Mouse (Mus musculus): Measurements from ENCODE around the gene Man2a1. TPM values are rescaled to one million over a fixed set of nuclear protein-coding genes. Genes with fewer than 3 reads are reported as not detected.

Man2a1 gene
- polyA plus RNA-seq, 1 experiment, result 28.4 TPM

DNA sequence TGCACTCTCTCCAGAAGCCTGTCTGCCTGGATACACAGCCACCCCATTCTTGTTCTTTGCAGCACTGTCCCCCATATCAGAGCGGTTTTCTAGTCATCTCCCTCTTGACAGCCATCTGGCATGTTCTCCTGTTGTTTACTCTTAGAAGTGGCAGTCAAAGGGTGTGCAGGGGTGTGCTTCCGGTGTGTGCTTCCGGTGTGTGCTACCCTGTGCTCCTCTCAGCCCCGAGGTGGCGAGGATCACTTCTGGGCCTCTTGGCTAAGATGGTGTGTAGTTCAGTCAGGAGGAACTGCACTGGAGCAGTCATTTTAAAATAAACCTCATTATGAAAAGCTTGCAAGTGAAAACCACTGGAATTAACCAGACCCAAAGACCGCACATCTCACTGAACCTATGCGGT lies 125.5 kb downstream of the Man2a1 start:
- Histone ChIP-seq H3K27me3 (ENCODE audit: control insufficient read depth, insufficient read depth, low read length) (no peaks in the 10 kb centered on the region), H3K4me3 (ENCODE audit: control insufficient read depth, low read depth, low read length) (no peak overlapping the region), H3K36me3 (ENCODE audit: control insufficient read depth, insufficient read depth, low read length) (no peaks in the 10 kb centered on the region), H3K4me1 (ENCODE audit: control insufficient read depth, insufficient read depth, low read length) (no peaks in the 10 kb centered on the region), H3K27ac (ENCODE audit: control insufficient read depth, insufficient read depth, low read depth, low read length) (no peak overlapping the region)
- TF ChIP-seq CTCF (IDR thresholded peaks at IDR 0.05; ENCODE audit: control insufficient read depth, insufficient read depth, insufficient replicate concordance, low read depth, low read length), result no peak
- no peak for TF ChIP-seq POLR2A (IDR thresholded peaks at IDR 0.05; ENCODE audit: control insufficient read depth, low read depth, low read length)

DNA sequence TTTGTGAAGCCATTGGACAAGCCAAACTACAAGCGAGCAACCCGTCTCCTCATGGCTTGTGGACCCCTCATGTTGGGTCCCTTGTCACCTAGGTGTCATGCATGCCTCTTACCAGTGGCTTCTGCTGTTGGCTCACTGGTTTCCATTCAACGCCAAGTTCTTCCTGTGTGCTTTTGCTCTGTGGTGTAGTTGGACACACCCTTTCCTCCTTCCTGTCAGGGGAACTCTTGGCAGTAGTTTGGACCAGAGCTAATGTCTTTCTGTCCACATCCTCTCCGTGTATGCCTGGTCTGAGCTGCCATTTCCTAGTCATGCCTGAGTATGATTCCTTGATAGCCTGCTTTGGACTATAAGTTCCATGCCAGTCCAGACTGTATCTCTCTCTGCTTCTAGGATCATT lies 135.0 kb downstream of the Man2a1 start:
- H3K27me3 ChIP-seq (ENCODE audit: control insufficient read depth, insufficient read depth, low read length), result no peaks in the 10 kb centered on the region
- no peak for TF ChIP-seq CTCF (IDR thresholded peaks at IDR 0.05; ENCODE audit: control insufficient read depth, insufficient read depth, insufficient replicate concordance, low read depth, low read length)
- TF ChIP-seq POLR2A (IDR thresholded peaks at IDR 0.05; ENCODE audit: control insufficient read depth, low read depth, low read length), result no peak
- no peak overlapping the region for H3K27ac ChIP-seq (ENCODE audit: control insufficient read depth, insufficient read depth, low read depth, low read length)
- H3K4me1 ChIP-seq (ENCODE audit: control insufficient read depth, insufficient read depth, low read length), result no peaks in the 10 kb centered on the region
- H3K36me3 ChIP-seq (ENCODE audit: control insufficient read depth, insufficient read depth, low read length), result no peaks in the 10 kb centered on the region
- H3K4me3 ChIP-seq (ENCODE audit: control insufficient read depth, low read depth, low read length), result no peak overlapping the region

DNA sequence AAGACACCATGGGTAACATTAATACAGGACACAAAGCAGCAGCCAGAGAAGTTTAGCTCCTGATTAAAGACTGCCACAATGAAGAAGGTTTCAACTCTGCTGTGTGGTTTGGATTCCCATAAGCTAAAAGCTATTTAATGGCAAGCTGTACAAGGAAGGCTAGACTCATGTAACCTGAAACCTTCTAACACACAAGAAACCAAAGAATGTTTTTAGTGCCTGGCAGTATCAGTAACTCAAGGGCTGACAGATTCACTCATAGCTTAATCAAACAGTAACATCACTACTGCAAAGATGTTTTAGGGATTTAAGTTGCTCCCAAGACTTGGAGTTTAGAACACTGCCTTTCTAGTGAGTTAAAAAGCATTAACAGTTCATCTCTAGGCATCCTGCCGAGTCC lies 137.4 kb downstream of the Man2a1 start:
- Histone ChIP-seq H3K27me3 (ENCODE audit: control insufficient read depth, insufficient read depth, low read length) (no peaks in the 10 kb centered on the region), H3K36me3 (ENCODE audit: control insufficient read depth, insufficient read depth, low read length) (no peaks in the 10 kb centered on the region), H3K4me1 (ENCODE audit: control insufficient read depth, insufficient read depth, low read length) (no peaks in the 10 kb centered on the region; the same call in 1 of the 2 replicates), H3K27ac (ENCODE audit: control insufficient read depth, insufficient read depth, low read depth, low read length) (no peak overlapping the region), H3K4me3 (ENCODE audit: control insufficient read depth, low read depth, low read length) (no peak overlapping the region)
- TF ChIP-seq POLR2A (IDR thresholded peaks at IDR 0.05; ENCODE audit: control insufficient read depth, low read depth, low read length) (no peak), CTCF (IDR thresholded peaks at IDR 0.05; ENCODE audit: control insufficient read depth, insufficient read depth, insufficient replicate concordance, low read depth, low read length) (no peak)

DNA sequence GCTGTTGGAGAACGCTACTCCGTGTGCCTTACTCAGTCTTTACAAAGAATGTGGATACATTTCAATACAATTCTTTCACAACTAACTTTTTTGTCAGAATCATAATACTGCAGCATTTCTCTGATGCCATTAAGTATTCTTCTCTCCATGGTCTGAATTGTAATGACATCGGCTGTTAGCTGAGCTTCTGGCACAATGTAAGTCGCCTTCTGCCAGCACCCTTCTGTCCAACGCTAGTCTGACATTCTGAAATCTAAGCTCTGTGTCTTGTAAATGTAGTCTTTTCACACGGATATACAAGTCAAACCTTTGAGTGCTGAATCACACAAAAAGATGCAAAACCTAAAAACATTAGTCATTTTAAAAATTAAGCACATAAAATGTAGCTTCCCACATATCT lies 138.6 kb downstream of the Man2a1 start:
- H3K4me1 ChIP-seq (ENCODE audit: control insufficient read depth, insufficient read depth, low read length), result peaks cover 2% of the 10 kb centered on the region
- no peak overlapping the region for H3K4me3 ChIP-seq (ENCODE audit: control insufficient read depth, low read depth, low read length)
- no peak for TF ChIP-seq CTCF (IDR thresholded peaks at IDR 0.05; ENCODE audit: control insufficient read depth, insufficient read depth, insufficient replicate concordance, low read depth, low read length)
- TF ChIP-seq POLR2A (IDR thresholded peaks at IDR 0.05; ENCODE audit: control insufficient read depth, low read depth, low read length), result no peak
- no peak overlapping the region for H3K27ac ChIP-seq (ENCODE audit: control insufficient read depth, insufficient read depth, low read depth, low read length)
- no peaks in the 10 kb centered on the region for H3K27me3 ChIP-seq (ENCODE audit: control insufficient read depth, insufficient read depth, low read length)
- H3K36me3 ChIP-seq (ENCODE audit: control insufficient read depth, insufficient read depth, low read length), result no peaks in the 10 kb centered on the region

DNA sequence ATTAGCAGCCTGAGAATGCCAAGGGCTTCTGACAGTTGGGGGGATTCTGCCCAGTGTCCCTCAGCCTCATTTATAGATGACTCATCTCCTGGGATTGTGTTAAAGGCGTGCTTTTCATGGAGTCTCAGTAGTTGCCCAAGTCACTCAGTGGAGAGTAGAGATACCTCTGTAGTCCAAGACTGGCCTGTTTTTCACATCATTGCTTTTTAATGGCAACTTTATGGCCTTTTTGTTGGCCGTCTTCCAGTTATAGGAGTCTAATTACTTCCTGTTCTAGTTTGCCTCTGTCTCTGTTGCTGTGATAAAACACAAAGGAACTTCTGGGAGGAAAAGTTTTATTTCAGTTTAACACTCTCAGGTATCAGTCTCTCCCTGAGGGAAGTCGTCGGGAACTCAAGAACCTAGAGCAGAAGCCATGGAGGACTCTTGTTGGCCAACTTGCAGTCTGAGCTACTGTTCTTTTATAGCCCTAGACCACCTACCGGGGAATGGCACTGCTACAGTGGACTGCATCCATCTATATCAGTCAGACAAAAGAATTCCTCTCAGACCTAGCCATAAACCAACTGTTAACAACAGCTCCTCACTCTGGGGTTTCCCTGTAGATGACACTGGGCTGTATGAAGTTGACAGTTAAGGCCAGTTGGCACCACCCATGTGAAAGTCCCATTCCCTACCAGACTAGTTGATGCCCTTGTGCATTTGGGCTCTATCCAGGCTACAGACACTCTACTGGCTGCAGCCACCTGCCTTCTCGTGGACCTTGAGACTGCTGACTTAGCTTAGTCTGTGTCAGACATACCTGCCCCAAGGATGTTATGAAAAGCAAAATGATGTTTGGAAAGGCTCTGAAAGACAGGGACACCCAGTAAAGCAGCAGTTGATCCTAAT lies 142.4 kb downstream of the Man2a1 start:
- Histone ChIP-seq H3K4me3 (ENCODE audit: control insufficient read depth, low read depth, low read length) (no peak overlapping the region), H3K27ac (ENCODE audit: control insufficient read depth, insufficient read depth, low read depth, low read length) (no peak overlapping the region), H3K27me3 (ENCODE audit: control insufficient read depth, insufficient read depth, low read length) (no peaks in the 10 kb centered on the region), H3K4me1 (ENCODE audit: control insufficient read depth, insufficient read depth, low read length) (peaks cover 2% of the 10 kb centered on the region), H3K36me3 (ENCODE audit: control insufficient read depth, insufficient read depth, low read length) (no peaks in the 10 kb centered on the region)
- TF ChIP-seq POLR2A (IDR thresholded peaks at IDR 0.05; ENCODE audit: control insufficient read depth, low read depth, low read length) (no peak), CTCF (IDR thresholded peaks at IDR 0.05; ENCODE audit: control insufficient read depth, insufficient read depth, insufficient replicate concordance, low read depth, low read length) (no peak)

DNA sequence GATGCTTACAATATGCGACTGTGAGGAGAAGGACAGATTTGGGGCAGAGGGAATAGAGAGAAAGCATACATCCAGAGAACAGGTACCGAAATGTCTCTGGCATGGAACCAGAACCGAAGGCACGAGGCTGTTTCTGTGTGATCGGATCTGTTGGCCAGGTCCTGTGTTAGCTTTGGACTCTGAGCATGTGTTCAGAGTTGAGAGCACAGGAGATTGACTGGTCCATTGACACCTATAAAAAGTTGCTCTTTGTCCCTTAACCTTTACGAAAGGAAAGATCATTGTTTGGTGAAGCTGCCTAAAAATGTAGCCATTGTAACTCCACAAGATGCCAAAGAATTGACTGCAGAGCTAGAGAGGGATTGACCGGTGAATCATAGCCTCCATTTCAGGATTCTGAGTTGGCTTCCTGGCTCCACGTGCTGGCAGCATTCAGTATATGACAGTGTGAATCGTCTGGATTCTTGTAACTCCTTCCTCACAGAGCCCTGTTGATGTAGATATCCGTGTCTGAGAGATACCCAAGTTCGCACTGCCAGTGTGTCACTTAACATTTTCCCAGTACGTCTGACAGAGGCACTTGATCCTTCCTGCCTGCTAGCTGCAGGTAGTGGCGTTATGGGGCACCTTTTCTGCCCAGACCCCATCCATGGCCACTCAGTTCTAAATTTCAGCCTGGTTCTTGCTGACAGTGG lies 143.2 kb downstream of the Man2a1 start:
- Histone ChIP-seq H3K4me3 (ENCODE audit: control insufficient read depth, low read depth, low read length) (no peak overlapping the region), H3K27ac (ENCODE audit: control insufficient read depth, insufficient read depth, low read depth, low read length) (peak overlapping the region; percentile 18; the same call in 1 of the 2 replicates), H3K27me3 (ENCODE audit: control insufficient read depth, insufficient read depth, low read length) (no peaks in the 10 kb centered on the region), H3K36me3 (ENCODE audit: control insufficient read depth, insufficient read depth, low read length) (no peaks in the 10 kb centered on the region), H3K4me1 (ENCODE audit: control insufficient read depth, insufficient read depth, low read length) (peaks cover 2% of the 10 kb centered on the region)
- no peak for TF ChIP-seq POLR2A (IDR thresholded peaks at IDR 0.05; ENCODE audit: control insufficient read depth, low read depth, low read length)
- no peak for TF ChIP-seq CTCF (IDR thresholded peaks at IDR 0.05; ENCODE audit: control insufficient read depth, insufficient read depth, insufficient replicate concordance, low read depth, low read length)

DNA sequence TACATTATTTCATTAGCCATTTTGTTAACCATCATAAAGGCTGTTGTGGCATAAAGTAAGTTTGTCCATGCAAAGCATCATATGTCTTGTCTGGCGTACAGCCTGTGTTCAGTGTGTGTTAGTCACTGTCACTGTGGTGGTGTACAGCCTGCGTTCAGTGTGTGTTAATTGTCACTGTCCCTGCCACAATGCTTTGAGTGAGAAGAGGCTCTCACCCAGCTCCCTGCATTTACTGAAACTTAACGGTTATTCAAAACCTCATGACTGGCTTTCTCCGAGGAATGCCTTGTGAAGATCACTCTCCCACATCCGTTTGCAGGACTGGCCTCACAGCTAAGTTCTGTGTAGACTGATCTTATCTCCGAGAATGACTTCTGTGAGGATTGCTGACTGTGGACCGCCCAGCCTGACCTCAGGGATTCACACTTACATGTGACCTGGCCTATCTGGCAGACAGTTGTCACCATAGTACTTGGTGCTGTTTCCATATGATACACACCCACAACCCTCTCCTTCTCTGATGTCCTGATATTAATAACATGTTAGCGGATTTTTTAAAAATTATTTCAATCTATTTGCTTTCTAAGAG lies 146.2 kb downstream of the Man2a1 start:
- Histone ChIP-seq H3K27me3 (ENCODE audit: control insufficient read depth, insufficient read depth, low read length) (no peaks in the 10 kb centered on the region), H3K4me1 (ENCODE audit: control insufficient read depth, insufficient read depth, low read length) (peaks cover 2% of the 10 kb centered on the region), H3K27ac (ENCODE audit: control insufficient read depth, insufficient read depth, low read depth, low read length) (no peak overlapping the region), H3K36me3 (ENCODE audit: control insufficient read depth, insufficient read depth, low read length) (no peaks in the 10 kb centered on the region), H3K4me3 (ENCODE audit: control insufficient read depth, low read depth, low read length) (no peak overlapping the region)
- TF ChIP-seq POLR2A (IDR thresholded peaks at IDR 0.05; ENCODE audit: control insufficient read depth, low read depth, low read length), result no peak
- no peak for TF ChIP-seq CTCF (IDR thresholded peaks at IDR 0.05; ENCODE audit: control insufficient read depth, insufficient read depth, insufficient replicate concordance, low read depth, low read length)

Measured in testis, adult 2 months (tissue).